In genomic region chr13:59671521-59671920, GRCm38 (mm10) we compare ENCODE assay signal across 20 mouse cellular contexts. TPM values are rescaled to one million over a fixed set of nuclear protein-coding genes. Genes with fewer than 3 reads are reported as not detected.
DNase-seq lines count a peak whose midpoint lies in the region; ATAC-seq and TF ChIP-seq lines count a peak whose summit lies in the region.
"Had no signal": no experiment of that assay in that cellular context is flagged by ENCODE, and none has a peak within 500 bp of the region (broad histone marks: within the 10 kb centered on the region; RNA-seq: fewer than 3 reads in every experiment).

No protein-coding gene starts in this region.

- no peak overlapping the region for H3K4me2 ChIP-seq in hindbrain, postnatal 0 days (ENCODE audit: low read depth, low read length)
- H3K4me2 ChIP-seq in neural tube, embryonic 11.5 days (ENCODE audit: low read depth): no peak overlapping the region
- no peak overlapping the region for H3K4me2 ChIP-seq in neural tube, embryonic 15.5 days
- H3K4me2 ChIP-seq in hindbrain, embryonic 14.5 days (replicated peaks): no peak overlapping the region
- H3K4me2 ChIP-seq: heart, embryonic 13.5 days had no signal

- peaks cover 55% of the 10 kb centered on the region for H3K4me1 ChIP-seq in hindbrain, embryonic 10.5 days (replicated peaks)
- 0 out of 2 replicates have a peak, but pooled peaks cover 3% of the 10 kb centered on the region for H3K4me1 ChIP-seq in hindbrain, postnatal 0 days (ENCODE audit: insufficient read depth, low read length)
- peaks cover 12% of the 10 kb centered on the region for H3K4me1 ChIP-seq in neural tube, embryonic 11.5 days (ENCODE audit: control insufficient read depth, insufficient read depth, low read length)
- peaks cover 30% of the 10 kb centered on the region for H3K4me1 ChIP-seq in neural tube, embryonic 15.5 days
- peaks cover 15% of the 10 kb centered on the region for H3K4me1 ChIP-seq in hindbrain, embryonic 14.5 days (replicated peaks; ENCODE audit: control insufficient read depth, insufficient read depth, low read length)
- H3K4me1 ChIP-seq in embryonic facial prominence, embryonic 10.5 days: peaks cover 35% of the 10 kb centered on the region

- WGBS in hindbrain, embryonic 10.5 days: 63% methylated on average over 2 of the region's 2 CpGs
- WGBS in hindbrain, postnatal 0 days: 61% methylated on average over 2 of the region's 2 CpGs
- WGBS in neural tube, embryonic 11.5 days: 57% methylated on average over 2 of the region's 2 CpGs
- WGBS in neural tube, embryonic 15.5 days: 62% methylated on average over 2 of the region's 2 CpGs
- 46% methylated on average over 2 of the region's 2 CpGs for WGBS in hindbrain, embryonic 14.5 days
- 76% methylated on average over 2 of the region's 2 CpGs for WGBS in embryonic facial prominence, embryonic 10.5 days

- H3K27me3 ChIP-seq in hindbrain, embryonic 10.5 days (ENCODE audit: insufficient read depth, poor library complexity, severe bottlenecking): no peaks in the 10 kb centered on the region
- H3K27me3 ChIP-seq in hindbrain, postnatal 0 days (ENCODE audit: insufficient read depth, low read length): no peaks in the 10 kb centered on the region
- H3K27me3 ChIP-seq in neural tube, embryonic 11.5 days (ENCODE audit: control insufficient read depth, insufficient read depth, low read length): no peaks in the 10 kb centered on the region
- H3K27me3 ChIP-seq in neural tube, embryonic 15.5 days (replicated peaks): no peaks in the 10 kb centered on the region
- no peaks in the 10 kb centered on the region for H3K27me3 ChIP-seq in hindbrain, embryonic 14.5 days (ENCODE audit: control insufficient read depth, insufficient read depth, low read length)
- no peaks in the 10 kb centered on the region for H3K27me3 ChIP-seq in embryonic facial prominence, embryonic 10.5 days (replicated peaks; ENCODE audit: low read depth, poor library complexity, severe bottlenecking)
- H3K27me3 ChIP-seq: heart, embryonic 13.5 days had no signal

- peak overlapping the region; percentile 29; the same call in 1 of the 2 replicates for H3K27ac ChIP-seq in hindbrain, embryonic 10.5 days
- H3K27ac ChIP-seq in hindbrain, postnatal 0 days: no peak overlapping the region
- 0 out of 2 replicates have a peak overlapping the region, but pooled peaks have one; percentile 44 for H3K27ac ChIP-seq in neural tube, embryonic 11.5 days (ENCODE audit: low read depth, low read length)
- H3K27ac ChIP-seq in neural tube, embryonic 15.5 days (replicated peaks): no peak overlapping the region
- H3K27ac ChIP-seq in hindbrain, embryonic 14.5 days: no peak overlapping the region
- no peak overlapping the region for H3K27ac ChIP-seq in embryonic facial prominence, embryonic 10.5 days (replicated peaks)
- H3K27ac ChIP-seq: heart, embryonic 13.5 days had no signal

- no peak for DNase-seq in hindbrain, embryonic 10.5 days (ENCODE audit: low spot score)
- DNase-seq in hindbrain, postnatal 0 days (ENCODE audit: low spot score): no peak
- peak; percentile 54 for DNase-seq in neural tube, embryonic 11.5 days (ENCODE audit: low spot score)
- no peak for DNase-seq in hindbrain, embryonic 14.5 days (ENCODE audit: low spot score)
- no peak for DNase-seq in embryonic facial prominence, embryonic 10.5 days (ENCODE audit: low spot score)
- DNase-seq in urinary bladder, adult 2 months (ENCODE audit: low spot score): no peak
- DNase-seq: cerebellum, adult 11-12 months; kidney, adult 11 months; kidney, postnatal 10 days; lung, postnatal 4 days; right cerebral cortex, postnatal 25 days; thymus, postnatal 4 days had no signal

- TF ChIP-seq CTCF in hindbrain, postnatal 0 days (IDR thresholded peaks at IDR 0.05; ENCODE audit: low read depth): no peak

- no peaks in the 10 kb centered on the region for H3K9me3 ChIP-seq in hindbrain, embryonic 10.5 days
- H3K9me3 ChIP-seq in hindbrain, postnatal 0 days (ENCODE audit: low read length): no peaks in the 10 kb centered on the region
- H3K9me3 ChIP-seq in neural tube, embryonic 11.5 days (ENCODE audit: control insufficient read depth, low read length): no peaks in the 10 kb centered on the region
- H3K9me3 ChIP-seq in neural tube, embryonic 15.5 days (replicated peaks): no peaks in the 10 kb centered on the region
- no peaks in the 10 kb centered on the region for H3K9me3 ChIP-seq in hindbrain, embryonic 14.5 days (ENCODE audit: control insufficient read depth, low read length)
- no peaks in the 10 kb centered on the region for H3K9me3 ChIP-seq in embryonic facial prominence, embryonic 10.5 days
- H3K9me3 ChIP-seq: heart, embryonic 13.5 days had no signal

- H3K4me3 ChIP-seq in hindbrain, embryonic 10.5 days: no peak overlapping the region
- H3K4me3 ChIP-seq in hindbrain, postnatal 0 days (ENCODE audit: low read length): no peak overlapping the region
- no peak overlapping the region for H3K4me3 ChIP-seq in neural tube, embryonic 11.5 days (ENCODE audit: low read depth, low read length)
- H3K4me3 ChIP-seq in neural tube, embryonic 15.5 days (replicated peaks): no peak overlapping the region
- no peak overlapping the region for H3K4me3 ChIP-seq in hindbrain, embryonic 14.5 days (replicated peaks; ENCODE audit: low read length)
- H3K4me3 ChIP-seq in embryonic facial prominence, embryonic 10.5 days: no peak overlapping the region
- H3K4me3 ChIP-seq: heart, embryonic 13.5 days had no signal

- peaks cover 49% of the 10 kb centered on the region for H3K36me3 ChIP-seq in hindbrain, embryonic 10.5 days
- H3K36me3 ChIP-seq in hindbrain, postnatal 0 days (ENCODE audit: insufficient read depth, low read length): no peaks in the 10 kb centered on the region
- H3K36me3 ChIP-seq in neural tube, embryonic 11.5 days (ENCODE audit: control insufficient read depth, insufficient read depth, low read length): no peaks in the 10 kb centered on the region
- H3K36me3 ChIP-seq in neural tube, embryonic 15.5 days: no peaks in the 10 kb centered on the region
- no peaks in the 10 kb centered on the region for H3K36me3 ChIP-seq in hindbrain, embryonic 14.5 days (replicated peaks; ENCODE audit: control insufficient read depth, insufficient read depth)
- H3K36me3 ChIP-seq in embryonic facial prominence, embryonic 10.5 days (replicated peaks): peaks cover 31% of the 10 kb centered on the region

- no peak for ATAC-seq in hindbrain, postnatal 0 days
- no peak for ATAC-seq in neural tube, embryonic 11.5 days (ENCODE audit: insufficient read depth, low FRiP score, low TSS enrichment)
- no peak for ATAC-seq in neural tube, embryonic 15.5 days (ENCODE audit: low FRiP score)
- 0 out of 2 replicates have a peak, but pooled peaks have one; percentile 14 for ATAC-seq in hindbrain, embryonic 14.5 days (ENCODE audit: low FRiP score)

- no peak overlapping the region for H3K9ac ChIP-seq in hindbrain, postnatal 0 days (replicated peaks; ENCODE audit: low read length)
- no peak overlapping the region for H3K9ac ChIP-seq in neural tube, embryonic 11.5 days (ENCODE audit: low read length)
- no peak overlapping the region for H3K9ac ChIP-seq in neural tube, embryonic 15.5 days (replicated peaks)
- H3K9ac ChIP-seq in hindbrain, embryonic 14.5 days: no peak overlapping the region; the same call in 1 of the 2 replicates
- H3K9ac ChIP-seq: heart, embryonic 13.5 days had no signal

RNA-seq across cellular contexts. Expression of gene Golm1, which starts 4.1 kb away (rescaled TPM):
- polyA plus RNA-seq in hindbrain, embryonic 10.5 days (2016; fragmentation: Nextera tagmentation; extraction: Ambion mirVana): 144 and 181 TPM in 2 replicates
- 16.8 and 17.9 TPM in 2 replicates for total RNA-seq in hindbrain, postnatal 0 days (2014; rRNA removed)
- 20.2 and 22.9 TPM in 2 replicates for polyA plus RNA-seq in hindbrain, postnatal 0 days (2015; fragmentation: Nextera tagmentation; extraction: Ambion mirVana)
- polyA plus RNA-seq in neural tube, embryonic 11.5 days (2014; fragmentation: Nextera tagmentation; extraction: Ambion mirVana): 138 and 142 TPM in 2 replicates
- polyA plus RNA-seq in neural tube, embryonic 15.5 days (2015; fragmentation: Nextera tagmentation; extraction: Ambion mirVana): 19.1 and 23.8 TPM in 2 replicates
- polyA plus RNA-seq in hindbrain, embryonic 14.5 days (2014; fragmentation: Nextera tagmentation; extraction: Ambion mirVana): 25.3 and 29.7 TPM in 2 replicates
- 99.3 and 115 TPM in 2 replicates for polyA plus RNA-seq in embryonic facial prominence, embryonic 10.5 days (2016; fragmentation: Nextera tagmentation; extraction: Ambion mirVana)
- 8.8 and 10.1 TPM in 2 replicates for polyA plus RNA-seq in urinary bladder, adult 2 months (2012; rRNA removed)

RNA-seq across cellular contexts. Expression of gene 4921517D22Rik, which starts 22.4 kb away (rescaled TPM):
- polyA plus RNA-seq in hindbrain, embryonic 10.5 days (2016; fragmentation: Nextera tagmentation; extraction: Ambion mirVana): not detected in 2 replicates
- not detected in 2 replicates for total RNA-seq in hindbrain, postnatal 0 days (2014; rRNA removed)
- polyA plus RNA-seq in hindbrain, postnatal 0 days (2015; fragmentation: Nextera tagmentation; extraction: Ambion mirVana): not detected in 2 replicates
- polyA plus RNA-seq in neural tube, embryonic 11.5 days (2014; fragmentation: Nextera tagmentation; extraction: Ambion mirVana): not detected in 2 replicates
- not detected in 2 replicates for polyA plus RNA-seq in neural tube, embryonic 15.5 days (2015; fragmentation: Nextera tagmentation; extraction: Ambion mirVana)
- not detected in 2 replicates for polyA plus RNA-seq in hindbrain, embryonic 14.5 days (2014; fragmentation: Nextera tagmentation; extraction: Ambion mirVana)
- polyA plus RNA-seq in embryonic facial prominence, embryonic 10.5 days (2016; fragmentation: Nextera tagmentation; extraction: Ambion mirVana): not detected in 2 replicates
- not detected in 2 replicates for polyA plus RNA-seq in urinary bladder, adult 2 months (2012; rRNA removed)
- total RNA-seq: adrenal gland, adult 18-20 months; hematopoietic stem cell, adult 5-6 weeks; left cerebral cortex, postnatal 14 days; liver, adult 2 months had no signal
- polyA plus RNA-seq: C2C12; erythroblast, embryonic 14.5 days; heart, embryonic 13.5 days; liver, adult 2 months had no signal

RNA-seq across cellular contexts. Expression of gene Spata31d1a, which starts 38.6 kb away (rescaled TPM):
- polyA plus RNA-seq in hindbrain, embryonic 10.5 days (2016; fragmentation: Nextera tagmentation; extraction: Ambion mirVana): 0.05 TPM in 1 of 2 replicates, not detected in the other
- not detected in 2 replicates for total RNA-seq in hindbrain, postnatal 0 days (2014; rRNA removed)
- polyA plus RNA-seq in hindbrain, postnatal 0 days (2015; fragmentation: Nextera tagmentation; extraction: Ambion mirVana): 0.09 and 0.16 TPM in 2 replicates
- polyA plus RNA-seq in neural tube, embryonic 11.5 days (2014; fragmentation: Nextera tagmentation; extraction: Ambion mirVana): 0.04 TPM in 1 of 2 replicates, not detected in the other
- polyA plus RNA-seq in neural tube, embryonic 15.5 days (2015; fragmentation: Nextera tagmentation; extraction: Ambion mirVana): 0.03 and 0.13 TPM in 2 replicates
- polyA plus RNA-seq in hindbrain, embryonic 14.5 days (2014; fragmentation: Nextera tagmentation; extraction: Ambion mirVana): 0.05 and 0.16 TPM in 2 replicates
- polyA plus RNA-seq in embryonic facial prominence, embryonic 10.5 days (2016; fragmentation: Nextera tagmentation; extraction: Ambion mirVana): 0.02 and 0.14 TPM in 2 replicates
- polyA plus RNA-seq in urinary bladder, adult 2 months (2012; rRNA removed): not detected in 2 replicates
- total RNA-seq: adrenal gland, adult 18-20 months; hematopoietic stem cell, adult 5-6 weeks; liver, adult 2 months had no signal
- polyA plus RNA-seq: C2C12; erythroblast, embryonic 14.5 days; heart, embryonic 13.5 days; liver, adult 2 months had no signal

RNA-seq across cellular contexts. Expression of gene Spata31d1b, which starts 40.6 kb away (rescaled TPM):
- polyA plus RNA-seq in hindbrain, embryonic 10.5 days (2016; fragmentation: Nextera tagmentation; extraction: Ambion mirVana): 0.04 TPM in 1 of 2 replicates, not detected in the other
- 0.21 TPM in 1 of 2 replicates, not detected in the other for total RNA-seq in hindbrain, postnatal 0 days (2014; rRNA removed)
- polyA plus RNA-seq in hindbrain, postnatal 0 days (2015; fragmentation: Nextera tagmentation; extraction: Ambion mirVana): not detected in 2 replicates
- polyA plus RNA-seq in neural tube, embryonic 11.5 days (2014; fragmentation: Nextera tagmentation; extraction: Ambion mirVana): not detected in 2 replicates
- polyA plus RNA-seq in neural tube, embryonic 15.5 days (2015; fragmentation: Nextera tagmentation; extraction: Ambion mirVana): not detected in 2 replicates
- not detected in 2 replicates for polyA plus RNA-seq in hindbrain, embryonic 14.5 days (2014; fragmentation: Nextera tagmentation; extraction: Ambion mirVana)
- polyA plus RNA-seq in embryonic facial prominence, embryonic 10.5 days (2016; fragmentation: Nextera tagmentation; extraction: Ambion mirVana): not detected in 2 replicates
- polyA plus RNA-seq in urinary bladder, adult 2 months (2012; rRNA removed): not detected in 2 replicates
- total RNA-seq: adrenal gland, adult 18-20 months; hematopoietic stem cell, adult 5-6 weeks; left cerebral cortex, postnatal 14 days; liver, adult 2 months had no signal
- polyA plus RNA-seq: C2C12; erythroblast, embryonic 14.5 days; heart, embryonic 13.5 days; liver, adult 2 months had no signal

Comparison
In these comparisons a context has a peak if more than half of its experiments do, and no peak if none do; other contexts are left out.
1. H3K27ac ChIP-seq: peak in hindbrain, embryonic 10.5 days (single experiment) and neural tube, embryonic 11.5 days (single experiment); none in hindbrain, postnatal 0 days (single experiment), neural tube, embryonic 15.5 days (single experiment), hindbrain, embryonic 14.5 days (single experiment) and embryonic facial prominence, embryonic 10.5 days (single experiment).